Mouse (Mus musculus) adrenal gland, postnatal 36 days (tissue): ENCODE data around the gene Smarcd3. TPM values are rescaled to one million over a fixed set of nuclear protein-coding genes. Genes with fewer than 3 reads are reported as not detected.
A peak's percentile ranks its signal among the peaks of the same experiment; 100 is the strongest.

ENCODE experiments used
- DNase-seq, 2 experiments: peaks; one replicate each; pipeline ENCODE4 v3.0.0; 2021; ENCODE audit warnings: mixed read lengths in 1 of 2
- total RNA-seq, 2 experiments: library from RNA; stranded (reverse); gene quantifications; 2 replicates each; pipeline ENCODE4 v1.2.3; 2021

Gene Smarcd3
- total RNA-seq, 2 experiments from 2014 or later = 16.0 to 17.4 TPM

- DNase-seq = no peak
Observed at GRCm38 (mm10) chr5:24622386-24623040, 1.7 kb downstream of the Smarcd3 start.

DNA sequence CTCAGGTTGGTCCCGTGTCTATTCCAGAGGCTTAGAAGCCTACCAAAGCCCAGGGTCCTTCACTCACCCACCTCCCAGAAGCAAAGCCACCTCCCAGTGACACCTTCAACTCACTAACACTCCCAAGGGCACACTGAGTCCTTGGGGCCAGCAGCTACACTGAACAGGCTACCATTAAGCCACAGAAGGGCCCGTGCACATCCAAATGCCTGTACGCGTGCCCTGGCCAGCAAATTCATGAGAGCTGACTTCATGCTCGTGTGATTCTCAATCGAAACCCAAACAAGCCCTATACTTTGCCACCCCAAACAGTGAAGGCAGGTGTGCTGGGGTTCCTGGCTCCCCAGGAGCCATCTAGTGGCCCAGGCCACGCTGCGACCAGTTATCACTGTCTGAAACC is 3.6 kb downstream of the Smarcd3 start:
- DNase-seq = no peak

DNA sequence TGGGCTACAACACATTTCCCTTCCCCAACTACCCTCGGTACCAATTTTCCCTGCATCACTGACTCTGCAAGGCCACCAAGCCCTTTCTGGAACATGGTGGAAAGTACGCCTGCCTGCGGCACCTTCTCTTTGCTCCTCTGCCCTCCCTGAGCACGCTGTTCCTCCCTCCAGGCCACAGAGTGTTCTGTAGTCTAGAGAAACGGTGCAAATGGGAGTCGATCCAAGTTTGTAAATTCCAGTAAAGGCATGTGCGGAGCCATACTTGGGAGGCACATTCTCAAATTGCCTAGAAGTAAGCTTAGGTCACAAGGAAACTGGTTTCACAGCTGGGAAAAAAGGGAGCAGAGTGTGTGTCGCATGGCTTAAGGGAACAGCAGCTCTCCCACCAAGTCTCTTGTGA is 4.1 kb downstream of the Smarcd3 start:
- DNase-seq = no peak

- DNase-seq = no peak
Observed at GRCm38 (mm10) chr5:24618921-24619320, 5.3 kb downstream of the Smarcd3 start.

- no peak for DNase-seq
Observed at GRCm38 (mm10) chr5:24615097-24615496, 9.1 kb downstream of the Smarcd3 start.

GRCm38 (mm10) chr5:24612302-24612649 is 11.9 kb downstream of the Smarcd3 start:
- no peak for DNase-seq

- peak; percentile 77 to 81 for DNase-seq
Observed at GRCm38 (mm10) chr5:24611366-24612301, 12.6 kb downstream of the Smarcd3 start.

- DNase-seq = no peak
Observed at GRCm38 (mm10) chr5:24609388-24609787, 14.8 kb downstream of the Smarcd3 start.

GRCm38 (mm10) chr5:24605980-24606665 is 18.1 kb downstream of the Smarcd3 start:
- no peak for DNase-seq

- no peak for DNase-seq
Observed at GRCm38 (mm10) chr5:24605321-24605979, 18.8 kb downstream of the Smarcd3 start.

GRCm38 (mm10) chr5:24604656-24605100 is 19.5 kb downstream of the Smarcd3 start:
- DNase-seq = peak; percentile 95 to 96

- peak; percentile 42 to 48 for DNase-seq
Observed at GRCm38 (mm10) chr5:24604080-24604655, 20.0 kb downstream of the Smarcd3 start.

GRCm38 (mm10) chr5:24603431-24604010 is 20.7 kb downstream of the Smarcd3 start:
- DNase-seq = no peak

DNA sequence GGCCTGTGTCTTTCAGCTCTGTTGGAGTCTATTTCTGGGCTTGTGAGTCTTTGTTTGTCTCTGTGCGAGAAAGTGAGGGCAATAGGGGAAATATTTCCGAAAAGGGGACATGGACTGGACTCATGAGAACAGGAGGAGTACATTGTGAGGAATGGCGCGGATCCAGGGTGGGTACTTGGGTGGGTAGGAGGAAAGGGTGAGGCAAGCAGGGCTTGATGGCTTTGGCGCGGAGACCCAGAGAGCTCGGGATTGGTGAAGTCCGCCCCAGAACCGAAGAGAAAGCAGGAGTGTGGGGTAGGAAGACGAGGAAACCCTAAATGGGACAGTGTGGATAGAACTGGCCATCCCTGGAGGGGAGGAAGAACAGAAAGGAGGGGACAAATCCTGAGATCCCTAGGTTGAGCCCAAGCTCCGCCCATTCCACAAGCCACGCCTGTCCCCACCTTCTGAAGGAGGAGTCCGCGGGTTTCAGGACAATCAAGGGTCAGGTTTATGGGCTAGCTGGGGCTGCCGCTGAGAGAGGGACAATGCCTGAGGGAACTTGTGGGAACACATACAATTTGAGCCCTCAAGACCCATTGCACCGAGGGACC is 21.4 kb downstream of the Smarcd3 start:
- DNase-seq = peak; percentile 93

GRCm38 (mm10) chr5:24601911-24602750 is 22.1 kb downstream of the Smarcd3 start:
- peak; percentile 84 to 86 for DNase-seq

GRCm38 (mm10) chr5:24601071-24601835 is 23.0 kb downstream of the Smarcd3 start:
- DNase-seq = peak; percentile 41 to 61

GRCm38 (mm10) chr5:24600236-24600635 is 24.0 kb downstream of the Smarcd3 start:
- DNase-seq = no peak

DNA sequence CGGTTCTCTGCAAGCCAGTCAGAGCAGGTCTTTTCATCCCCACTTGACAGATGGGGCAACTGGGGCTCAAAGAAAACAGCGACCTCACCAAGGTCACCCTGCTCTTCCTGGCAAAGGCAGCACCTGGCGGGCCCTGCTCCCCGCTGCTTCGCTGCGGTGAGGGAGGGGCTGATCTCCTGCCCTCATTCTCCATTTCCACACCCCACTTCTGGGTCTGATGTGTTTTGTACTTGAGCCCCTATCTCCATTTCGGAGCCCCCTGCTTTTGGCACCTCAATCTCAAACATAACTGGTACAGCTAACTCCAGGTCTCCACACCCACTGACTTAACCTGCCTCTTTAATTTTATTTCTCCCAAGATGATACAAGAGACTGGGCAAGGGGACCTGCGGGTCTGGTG is 25.1 kb downstream of the Smarcd3 start:
- no peak for DNase-seq

DNA sequence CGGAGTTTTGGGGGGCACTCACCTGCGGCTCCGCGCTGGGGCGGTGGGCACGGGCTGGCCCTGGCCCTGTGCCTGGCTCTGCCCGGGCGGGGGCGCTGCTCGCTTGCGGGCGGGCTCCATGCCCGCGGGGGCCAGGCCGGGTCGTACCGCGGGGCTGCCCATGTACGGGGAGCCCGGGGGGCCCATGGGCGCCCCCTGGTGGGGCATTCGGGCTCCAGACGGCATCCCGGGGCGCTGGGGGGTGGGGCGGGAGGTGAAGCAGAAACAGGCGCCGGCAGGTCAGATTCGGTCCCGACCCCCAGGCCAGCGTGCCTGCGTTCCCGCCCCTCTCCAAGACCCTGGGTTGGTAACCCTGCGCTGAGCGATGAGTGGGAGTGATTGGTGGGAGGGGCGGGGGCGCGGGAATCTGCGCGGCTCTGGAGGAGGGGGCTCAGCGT is 25.6 kb downstream of the Smarcd3 start:
- DNase-seq = peak; percentile 56 to 83
